Mouse (Mus musculus) heart, embryonic 13.5 days (tissue): ENCODE measurements around the gene Bmp3. TPM values are rescaled to one million over a fixed set of nuclear protein-coding genes. Genes with fewer than 3 reads are reported as not detected.

Experiments
- ATAC-seq: fragments of 200-750 bp; cut with Nextera tagmentation; 2 replicates; pipeline ENCODE4 v1.8.0; 2017; ENCODE audit warnings: moderate TSS enrichment; ENCODE audit not compliant: insufficient number of reproducible peaks, low FRiP score, low TSS enrichment; ENCODE audit errors: extremely low read depth
- H3K27ac ChIP-seq: fragments of 300-500 bp; sonication (generic); replicated peaks from 2 replicates; pipeline ENCODE4 v1.5.1; 2015; ENCODE audit warnings: moderate library complexity, mild to moderate bottlenecking, inconsistent platforms
- H3K27me3 ChIP-seq: fragments of 300-500 bp; sonication (generic); replicated peaks from 2 replicates; pipeline ENCODE4 v1.6.1; 2015; ENCODE audit warnings: mild to moderate bottlenecking, inconsistent platforms
- H3K36me3 ChIP-seq: fragments of 300-500 bp; sonication (generic); 2 replicates; pipeline ENCODE4 v1.6.1; 2015; ENCODE audit warnings: mild to moderate bottlenecking, inconsistent platforms
- H3K4me1 ChIP-seq: fragments of 300-500 bp; sonication (generic); 2 replicates; pipeline ENCODE4 v1.6.1; 2015; ENCODE audit warnings: inconsistent platforms
- H3K4me2 ChIP-seq: fragments of 300-500 bp; sonication (generic); 2 replicates; pipeline ENCODE4 v1.6.1; 2015; ENCODE audit warnings: inconsistent platforms, mild to moderate bottlenecking, moderate library complexity
- H3K4me3 ChIP-seq: fragments of 300-500 bp; sonication (generic); 2 replicates; pipeline ENCODE4 v1.5.1; 2015; ENCODE audit warnings: moderate library complexity, mild to moderate bottlenecking, inconsistent platforms
- H3K9ac ChIP-seq: fragments of 300-500 bp; sonication (generic); 2 replicates; pipeline ENCODE4 v1.6.1; 2015; ENCODE audit warnings: inconsistent platforms, mild to moderate bottlenecking, moderate library complexity
- H3K9me3 ChIP-seq: fragments of 300-500 bp; sonication (generic); 2 replicates; pipeline ENCODE4 v1.6.1; 2016; ENCODE audit warnings: inconsistent platforms
- WGBS: fragments of 180-500 bp; shearing (Covaris S2); methylation state at CpG from one replicate; pipeline ENCODE4 v1.1.7; 2015; ENCODE audit warnings: mixed read lengths; 5-methylcytosine and 5-hydroxymethylcytosine counted together
- polyA plus RNA-seq: library from polyadenylated mRNA; unstranded; fragments of >200 nt; fragmentation: Nextera tagmentation; extraction: Ambion mirVana; gene quantifications from 2 replicates; pipeline ENCODE4 v1.2.1, GENCODE M21; 2015

Gene Bmp3
- polyA plus RNA-seq, 1 experiment from 2014 or later = 0.71 TPM

GRCm38 (mm10) chr5:98900926-98901325, 46.7 kb downstream of the Bmp3 start:
- no peak for ATAC-seq
- no peak overlapping the region for H3K4me3 ChIP-seq
- no peak overlapping the region for H3K27ac ChIP-seq
- no peak overlapping the region for H3K4me2 ChIP-seq
- 74% methylated on average over 5 of the region's 5 CpGs for WGBS
- H3K4me1 ChIP-seq = no peaks in the 10 kb centered on the region
- no peaks in the 10 kb centered on the region for H3K36me3 ChIP-seq
- H3K9ac ChIP-seq = no peak overlapping the region
- no peaks in the 10 kb centered on the region for H3K27me3 ChIP-seq
- peaks cover 4% of the 10 kb centered on the region; the same call in 1 of the 2 replicates for H3K9me3 ChIP-seq

- Histone ChIP-seq H3K4me1 (no peaks in the 10 kb centered on the region), H3K27ac (no peak overlapping the region), H3K4me2 (no peak overlapping the region), H3K9ac (no peak overlapping the region), H3K36me3 (no peaks in the 10 kb centered on the region), H3K4me3 (no peak overlapping the region), H3K9me3 (peaks cover 7% of the 10 kb centered on the region; the same call in 1 of the 2 replicates), H3K27me3 (no peaks in the 10 kb centered on the region)
- ATAC-seq = no peak
- 56% methylated on average over 4 of the region's 4 CpGs for WGBS
Observed at GRCm38 (mm10) chr5:98902339-98902738, 48.1 kb downstream of the Bmp3 start.

GRCm38 (mm10) chr5:98918716-98919115, 64.5 kb downstream of the Bmp3 start:
- no peaks in the 10 kb centered on the region for H3K9me3 ChIP-seq
- ATAC-seq = no peak
- H3K4me1 ChIP-seq = peaks cover 9% of the 10 kb centered on the region
- no peak overlapping the region for H3K27ac ChIP-seq
- H3K4me3 ChIP-seq = no peak overlapping the region
- no peak overlapping the region for H3K4me2 ChIP-seq
- WGBS = 76% methylated on average over 5 of the region's 5 CpGs
- H3K27me3 ChIP-seq = no peaks in the 10 kb centered on the region
- no peak overlapping the region for H3K9ac ChIP-seq
- no peaks in the 10 kb centered on the region for H3K36me3 ChIP-seq

- Histone ChIP-seq H3K4me1 (peaks cover 9% of the 10 kb centered on the region), H3K27ac (no peak overlapping the region), H3K36me3 (no peaks in the 10 kb centered on the region), H3K9me3 (no peaks in the 10 kb centered on the region), H3K27me3 (no peaks in the 10 kb centered on the region), H3K4me3 (no peak overlapping the region), H3K9ac (no peak overlapping the region), H3K4me2 (no peak overlapping the region)
- 69% methylated on average over 1 of the region's 1 CpGs for WGBS
- no peak for ATAC-seq
Observed at GRCm38 (mm10) chr5:98921608-98922007, 67.4 kb downstream of the Bmp3 start.

GRCm38 (mm10) chr5:98922921-98923320, 68.7 kb downstream of the Bmp3 start:
- ATAC-seq = no peak
- Histone ChIP-seq H3K9me3 (no peaks in the 10 kb centered on the region), H3K4me1 (peaks cover 6% of the 10 kb centered on the region), H3K4me2 (no peak overlapping the region), H3K9ac (no peak overlapping the region), H3K27ac (no peak overlapping the region), H3K36me3 (no peaks in the 10 kb centered on the region), H3K27me3 (no peaks in the 10 kb centered on the region), H3K4me3 (no peak overlapping the region)
- 72% methylated on average over 3 of the region's 3 CpGs for WGBS

Other genes starting within 250 kb of the Bmp3 start
- 0.57 and 0.68 TPM in 2 replicates for gene Prkg2, start 182.9 kb downstream of the Bmp3 start, polyA plus RNA-seq